Mouse (Mus musculus) G1E (cell line): Measurements from ENCODE around the gene Cog1. TPM values are rescaled to one million over a fixed set of nuclear protein-coding genes. Genes with fewer than 3 reads are reported as not detected.

Source experiments
- ATAC-seq: 2 replicates; pipeline ENCODE4 v1.8.0; 2016; ENCODE audit warnings: mild to moderate bottlenecking; ENCODE audit not compliant: insufficient number of reproducible peaks, poor library complexity, low FRiP score, severe bottlenecking; ENCODE audit errors: extremely low read depth
- DNase-seq: peaks from one replicate; pipeline ENCODE4 v3.0.0; 2012; ENCODE audit warnings: low spot score
- H3K27me3 ChIP-seq: 2 replicates; pipeline ENCODE4 v1.6.1; 2012; ENCODE audit warnings: mild to moderate bottlenecking, low read length, inconsistent platforms; ENCODE audit not compliant: insufficient read depth
- H3K36me3 ChIP-seq: replicated peaks from 2 replicates; pipeline ENCODE3; 2012; ENCODE audit warnings: mild to moderate bottlenecking, inconsistent platforms
- H3K4me1 ChIP-seq: 2 replicates; pipeline ENCODE4 v1.6.1; 2012; ENCODE audit warnings: low read depth, low read length, inconsistent platforms, mixed read lengths; ENCODE audit not compliant: insufficient read depth
- H3K4me3 ChIP-seq: 2 replicates; pipeline ENCODE4 v1.5.1; 2012; ENCODE audit warnings: low read depth, mild to moderate bottlenecking, inconsistent platforms, low read length, moderate library complexity, mixed read lengths
- H3K9me3 ChIP-seq: replicated peaks from 2 replicates; pipeline ENCODE4 v1.6.1; 2012; ENCODE audit warnings: inconsistent platforms
- CTCF ChIP-seq: IDR thresholded peaks from 2 replicates; pipeline ENCODE4 v1.5.1; 2012; ENCODE audit warnings: low read depth, low read length, inconsistent platforms, mixed read lengths
- GATA1 ChIP-seq: IDR thresholded peaks from 2 replicates; pipeline ENCODE4 v1.6.1; 2012; ENCODE audit warnings: borderline replicate concordance, low read length, inconsistent platforms, mixed read lengths
- GATA2 ChIP-seq: IDR thresholded peaks from 2 replicates; pipeline ENCODE4 v1.6.1; 2012; ENCODE audit warnings: low read depth, low read length, inconsistent platforms, borderline replicate concordance
- POLR2AphosphoS5 ChIP-seq: IDR thresholded peaks from 2 replicates; pipeline ENCODE4 v1.6.1; 2012; ENCODE audit warnings: low read depth, low read length, inconsistent platforms; ENCODE audit not compliant: insufficient replicate concordance
- TAL1 ChIP-seq: conservative IDR thresholded peaks from 2 replicates; pipeline ENCODE4 v1.6.1; 2012; ENCODE audit warnings: low read depth, low read length, inconsistent platforms, mixed read lengths
- polyA plus RNA-seq: library from polyadenylated mRNA; stranded (reverse); fragments of >175 nt; gene quantifications from 2 replicates; pipeline ENCODE4 v1.2.3, GENCODE M21; 2012
- total RNA-seq, 2 experiments: library from RNA; stranded (forward) in 1 of 2; stranded (reverse) in 1 of 2; fragments of 200-1000 nt in 1 of 2; fragments of >200 nt in 1 of 2; fragmentation: Nextera tagmentation in 1 of 2; gene quantifications; 2 replicates each; pipeline ENCODE4 v1.2.3; 2014 to 2017

Gene Cog1
- total and polyA plus RNA-seq, 3 experiments, result 22.4 to 33.3 (median 30.9) TPM

DNA sequence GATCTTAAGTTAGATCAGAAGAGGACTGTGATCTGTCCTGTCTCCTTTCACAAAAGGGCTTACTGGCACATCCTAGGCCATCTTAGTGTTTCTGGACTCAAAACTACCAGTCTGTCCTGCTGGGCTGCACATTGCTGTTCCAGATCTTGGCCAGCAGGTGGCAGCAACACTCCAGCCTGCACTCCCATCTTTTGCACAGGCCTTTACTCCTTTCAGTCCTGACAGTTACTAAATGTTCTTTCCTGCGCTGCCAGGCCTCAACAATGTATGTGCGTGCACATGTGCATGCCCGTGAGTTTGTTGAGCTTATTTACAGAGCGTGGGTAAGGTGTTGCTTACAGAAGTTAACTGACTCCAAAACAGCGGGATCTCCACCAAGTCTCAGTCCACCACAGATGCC, 54.8 kb downstream of the Cog1 start:
- no peak overlapping the region for H3K4me3 ChIP-seq
- peak; percentile 76 for ATAC-seq
- H3K9me3 ChIP-seq, result no peaks in the 10 kb centered on the region
- H3K27me3 ChIP-seq, result no peaks in the 10 kb centered on the region
- peaks cover 5% of the 10 kb centered on the region for H3K36me3 ChIP-seq
- TF ChIP-seq POLR2AphosphoS5 (no peak), GATA2 (no peak), TAL1 (no peak), CTCF (peak; percentile 99), GATA1 (no peak)
- peak; percentile 59 for DNase-seq
- peaks cover 6% of the 10 kb centered on the region; the same call in 1 of the 2 replicates for H3K4me1 ChIP-seq

DNA sequence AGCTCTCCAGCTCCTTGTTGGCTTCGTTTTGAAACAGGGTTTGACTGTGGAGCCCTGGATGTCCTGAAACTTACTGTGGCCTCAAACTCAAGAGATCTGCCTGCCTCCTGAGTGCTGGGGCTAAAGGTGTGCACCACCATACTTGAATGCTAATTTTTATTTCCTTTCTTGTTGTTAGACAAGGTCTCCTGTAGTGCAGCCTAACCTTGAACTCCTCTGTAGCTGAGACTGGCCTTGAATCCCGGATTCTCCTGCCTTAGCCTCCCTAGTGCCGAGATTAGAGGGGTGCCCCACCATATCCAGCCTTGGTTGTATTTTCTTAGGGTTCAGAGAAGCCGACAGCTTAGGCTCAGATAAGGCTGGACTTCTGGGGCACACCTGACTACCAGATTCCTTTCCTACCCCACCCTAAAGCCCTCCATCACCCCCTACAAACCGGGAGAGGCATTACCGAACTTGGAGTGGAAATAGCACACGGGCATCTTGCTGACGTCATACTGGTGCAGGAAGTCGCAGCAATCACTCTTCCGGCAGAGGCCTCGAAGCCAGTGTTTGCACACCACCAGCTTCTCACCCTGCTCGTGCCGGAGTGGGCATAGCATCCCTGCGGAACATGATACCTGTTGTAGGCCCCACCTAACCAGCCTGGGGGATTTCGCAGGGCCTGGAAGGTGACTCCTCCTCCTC, 57.1 kb downstream of the Cog1 start:
- no peak for ATAC-seq
- TF ChIP-seq GATA1 (no peak), GATA2 (no peak), POLR2AphosphoS5 (no peak), TAL1 (no peak), CTCF (no peak)
- no peaks in the 10 kb centered on the region for H3K9me3 ChIP-seq

DNA sequence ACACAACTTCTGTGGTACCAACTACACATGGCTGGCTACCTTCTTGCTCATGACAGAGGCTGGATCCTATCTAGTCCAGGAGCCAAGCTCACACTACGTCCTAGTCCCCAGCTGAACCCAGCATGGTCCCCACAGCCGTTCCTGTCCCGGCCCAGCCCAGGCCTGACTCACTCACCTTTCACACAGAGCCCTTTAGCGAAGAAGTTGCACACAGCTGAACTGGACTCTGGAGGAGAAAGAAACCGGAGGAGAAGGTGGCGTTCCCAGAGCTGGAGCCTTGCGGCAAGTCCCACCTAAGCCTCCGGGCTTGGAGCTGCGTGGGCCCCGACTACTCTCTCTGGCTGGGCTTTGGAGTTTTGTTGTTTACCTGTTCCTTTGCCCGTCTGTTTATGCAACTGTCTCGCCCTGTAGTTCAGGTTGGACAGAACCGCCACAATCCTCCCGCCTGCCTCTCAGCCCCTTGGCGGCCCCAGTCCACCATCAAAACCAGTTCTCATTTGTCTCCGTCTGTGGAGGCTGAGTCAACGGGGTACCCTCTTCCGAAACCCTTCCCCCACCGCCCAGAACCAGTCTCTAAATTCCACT, 59.8 kb downstream of the Cog1 start:
- TF ChIP-seq GATA1 (no peak), TAL1 (no peak)
- Histone ChIP-seq H3K9me3 (no peaks in the 10 kb centered on the region), H3K27me3 (no peaks in the 10 kb centered on the region), H3K4me3 (no peak overlapping the region), H3K4me1 (peaks cover 3% of the 10 kb centered on the region; the same call in 1 of the 2 replicates), H3K36me3 (no peaks in the 10 kb centered on the region)
- DNase-seq, result no peak
- no peak for ATAC-seq

More for the DNA sequence above, 57.1 kb downstream of the Cog1 start:
- Histone ChIP-seq H3K36me3 (no peaks in the 10 kb centered on the region), H3K4me3 (no peak overlapping the region), H3K4me1 (peaks cover 6% of the 10 kb centered on the region; the same call in 1 of the 2 replicates), H3K27me3 (no peaks in the 10 kb centered on the region)
- no peak for DNase-seq

DNA sequence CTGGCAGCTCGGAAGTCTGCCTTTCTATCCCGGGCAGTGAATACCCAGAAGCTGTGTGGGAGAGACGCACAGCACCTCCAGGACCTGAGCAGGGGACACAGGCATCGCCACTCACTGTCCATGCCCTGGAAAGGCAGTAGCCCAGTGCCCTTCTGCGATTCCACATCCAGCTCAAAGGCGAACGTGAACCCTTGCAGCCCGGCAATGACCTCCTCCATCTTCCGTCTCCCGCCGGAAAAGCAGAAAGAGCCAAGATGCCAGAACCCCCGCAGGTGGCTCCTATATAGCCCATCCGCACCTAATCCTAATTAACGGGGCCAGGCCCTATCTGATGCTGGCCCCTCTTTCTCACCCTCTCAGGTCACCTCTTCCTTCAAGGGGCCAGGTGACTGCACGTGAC, 60.3 kb downstream of the Cog1 start:
- no peaks in the 10 kb centered on the region for H3K36me3 ChIP-seq
- H3K4me3 ChIP-seq, result no peak overlapping the region
- TF ChIP-seq GATA2 (no peak), CTCF (no peak), GATA1 (no peak), TAL1 (no peak), POLR2AphosphoS5 (no peak)
- no peaks in the 10 kb centered on the region for H3K4me1 ChIP-seq
- DNase-seq (no peak), ATAC-seq (no peak)
- H3K27me3 ChIP-seq, result no peaks in the 10 kb centered on the region
- no peaks in the 10 kb centered on the region for H3K9me3 ChIP-seq

DNA sequence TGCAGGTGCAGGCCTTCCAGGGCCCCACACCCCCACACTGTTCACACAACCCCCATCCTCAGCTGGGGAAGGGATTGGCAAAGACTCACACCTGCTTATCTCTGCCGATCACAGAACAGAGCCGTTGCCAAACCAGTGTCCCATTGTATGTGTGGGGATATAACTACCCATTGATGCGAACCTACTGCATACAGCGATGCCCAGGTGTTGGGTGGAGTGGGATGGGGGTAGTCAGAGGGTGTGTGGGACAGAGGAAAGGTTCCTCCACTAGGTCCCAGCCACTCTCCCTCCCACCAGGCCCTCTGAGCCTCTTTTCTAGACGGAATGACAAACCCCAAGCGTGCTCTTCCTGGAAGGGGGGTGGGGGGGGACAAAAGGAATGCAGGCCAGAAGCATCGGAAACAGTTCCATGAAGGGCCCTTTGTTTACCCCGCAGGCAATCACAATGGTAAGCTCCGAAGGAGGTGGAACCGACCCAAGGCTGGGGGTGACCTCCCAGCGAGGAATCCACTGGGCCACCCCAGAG, 60.8 kb downstream of the Cog1 start, which contains the start of gene Cpsf4l:
Cpsf4l (minus strand) TSS at position 287 of the 526 bp plus-strand sequence.
- TF ChIP-seq GATA1 (no peak), CTCF (no peak), GATA2 (no peak), TAL1 (no peak), POLR2AphosphoS5 (no peak)
- no peak within 1 kb of the TSS for H3K4me3 ChIP-seq

DNA sequence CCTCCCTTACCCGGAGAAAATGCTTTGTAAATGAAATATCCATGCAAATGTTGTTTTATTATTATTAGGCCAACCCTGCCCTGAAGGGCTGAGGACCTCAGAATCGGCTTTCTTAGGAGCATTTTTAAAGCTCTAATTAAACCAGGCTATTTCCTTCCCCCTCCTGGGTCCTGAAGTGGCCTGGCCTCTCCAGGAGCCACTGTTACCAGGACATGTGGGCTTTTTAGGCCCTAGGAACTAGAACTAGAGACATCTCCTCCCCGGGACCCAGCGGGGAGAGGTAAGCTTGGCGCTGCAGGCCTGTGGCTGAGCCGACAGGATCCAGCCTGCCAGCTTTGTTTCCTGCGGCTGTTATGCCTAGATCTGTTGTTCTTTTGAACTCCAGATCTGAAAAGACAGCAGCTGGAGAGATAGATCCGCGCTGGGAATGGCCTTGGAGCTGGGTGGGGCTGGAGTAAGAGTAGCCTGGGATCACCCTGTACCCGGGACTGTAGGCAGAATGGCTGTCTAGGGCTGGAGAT, 61.3 kb downstream of the Cog1 start:
- DNase-seq (no peak), ATAC-seq (no peak)

More for the DNA sequence above, 60.8 kb downstream of the Cog1 start, which contains the start of gene Cpsf4l:
- Histone ChIP-seq H3K4me1 (no peaks in the 10 kb centered on the region), H3K9me3 (no peaks in the 10 kb centered on the region), H3K36me3 (no peaks in the 10 kb centered on the region), H3K27me3 (no peaks in the 10 kb centered on the region)
- ATAC-seq (no peak), DNase-seq (no peak)

More for the DNA sequence above, 61.3 kb downstream of the Cog1 start:
- Histone ChIP-seq H3K4me1 (no peaks in the 10 kb centered on the region; the same call in 1 of the 2 replicates), H3K36me3 (no peaks in the 10 kb centered on the region), H3K9me3 (no peaks in the 10 kb centered on the region), H3K27me3 (no peaks in the 10 kb centered on the region), H3K4me3 (no peak overlapping the region)
- TF ChIP-seq GATA1 (no peak), GATA2 (no peak), POLR2AphosphoS5 (no peak)
